Mouse (Mus musculus): ENCODE results near the gene Pcdh7.

GRCm38 (mm10) chr5:57781950-57782349 lies 64.2 kb downstream of the Pcdh7 start:
- TF ChIP-seq CTCF (IDR thresholded peaks at IDR 0.05; ENCODE audit: borderline replicate concordance, control insufficient read depth, extremely low read depth, insufficient read depth, low read length, poor library complexity) (no peak), POLR2A (IDR thresholded peaks at IDR 0.05; ENCODE audit: control insufficient read depth, extremely low read depth, insufficient read depth, low read length, poor library complexity) (no peak)
